Mouse (Mus musculus): ENCODE measurements at regions not wholly inside any gene's neighbourhood (a gene's known extent, or its start where the extent isn't known, plus 50 kb on each side); places are given as distances from the start of the nearest gene placed in this dataset.

GRCm38 (mm10) chr8:7988820-7989219 is 672.2 kb downstream of the Efnb2 start:
- no peak for TF ChIP-seq CTCF (IDR thresholded peaks at IDR 0.05; ENCODE audit: low read depth)
- TF ChIP-seq EP300 (IDR thresholded peaks at IDR 0.05; ENCODE audit: low read depth) = no peak

Measured in liver, embryonic 14.5 days (tissue).